Mouse (Mus musculus): ENCODE measurements around the gene Cdc16.
"Not testable (repeated sequence)": the region's sequence is repeated elsewhere in the genome, so short reads cannot be mapped to it uniquely, and the experiment has no call there.

The Cdc16 gene

GRCm38 (mm10) chr8:13756982-13757804, at the start of gene Cdc16:
Cdc16 (plus strand) TSS chr8:13757676.
- peak; percentile 85 to 96 for DNase-seq (ENCODE audit: low spot score in 2 of 2)

- no peak for DNase-seq (ENCODE audit: low spot score in 2 of 2)
These were observed 49.0 kb upstream of the Cdc16 start for GRCm38 (mm10) chr8:13708514-13708913.

DNA sequence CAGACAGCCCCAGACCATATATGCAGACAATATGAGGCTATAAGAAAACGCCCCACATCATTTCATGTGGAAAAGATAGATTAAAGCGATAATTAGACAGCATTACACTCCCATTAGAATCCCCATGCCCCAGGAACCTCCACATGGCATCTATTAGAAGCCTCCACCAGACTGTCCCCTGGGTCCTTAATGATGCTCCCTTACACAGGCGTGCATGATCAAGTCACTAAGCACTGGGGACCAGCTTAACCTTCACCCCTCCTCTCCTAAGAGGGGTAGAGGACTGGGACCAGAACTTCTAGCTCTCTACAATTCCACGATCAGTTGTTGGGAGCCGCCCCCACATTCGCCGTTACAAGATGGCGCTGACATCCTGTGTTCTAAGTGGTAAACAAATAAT, 38.5 kb upstream of the Cdc16 start:
- DNase-seq (ENCODE audit: low spot score in 2 of 2): no peak

DNA sequence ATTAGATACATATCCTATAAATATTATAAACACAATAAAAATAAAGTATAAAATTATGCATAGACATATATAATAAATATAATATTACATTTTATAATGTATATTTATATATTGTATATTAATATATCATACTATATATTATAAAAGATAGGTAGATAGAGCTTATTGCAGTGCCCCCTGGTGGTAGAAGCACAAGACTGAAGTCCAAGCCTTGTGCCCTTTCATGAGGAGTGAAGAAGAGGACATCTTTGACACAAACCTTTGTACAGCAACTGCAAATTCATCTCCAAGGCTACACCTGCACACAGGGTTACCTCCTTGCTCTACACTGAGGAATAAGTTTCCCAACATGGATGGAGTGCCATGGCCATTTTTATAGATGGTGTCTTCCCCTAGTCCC, 31.8 kb upstream of the Cdc16 start:
- peak in 1 of 2 experiments; percentile 25 for DNase-seq (ENCODE audit: low spot score in 2 of 2)

DNA sequence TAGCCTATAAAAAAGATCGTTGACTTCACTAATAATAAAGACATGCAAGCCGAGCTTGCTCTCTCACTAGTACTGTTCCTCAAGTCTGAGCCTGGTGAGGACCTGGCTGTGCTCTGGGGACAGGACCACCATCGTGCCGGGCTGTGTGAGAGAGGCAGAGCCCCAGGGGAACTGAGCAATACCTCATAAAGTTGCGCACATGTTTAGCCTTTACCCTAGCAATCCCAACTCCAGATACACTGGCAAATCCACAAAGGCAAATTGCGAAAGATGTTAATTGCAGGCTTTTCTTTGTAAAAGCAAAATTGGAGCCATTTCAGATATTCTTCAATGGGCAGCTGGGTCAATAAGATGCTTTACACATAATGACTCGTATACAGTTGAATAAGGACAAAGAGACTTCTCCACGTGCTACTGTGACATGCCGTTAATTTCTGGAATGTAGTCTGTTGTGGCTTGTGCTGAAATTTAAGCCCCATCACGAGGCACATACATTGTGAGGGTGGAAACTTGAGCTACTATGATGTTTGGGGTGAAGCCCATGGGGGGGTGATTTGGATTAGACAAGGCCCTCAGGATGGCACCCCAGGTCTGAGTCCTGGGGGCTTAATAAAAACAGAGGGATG, 29.9 kb upstream of the Cdc16 start:
- DNase-seq (ENCODE audit: low spot score in 2 of 2): no peak

DNA sequence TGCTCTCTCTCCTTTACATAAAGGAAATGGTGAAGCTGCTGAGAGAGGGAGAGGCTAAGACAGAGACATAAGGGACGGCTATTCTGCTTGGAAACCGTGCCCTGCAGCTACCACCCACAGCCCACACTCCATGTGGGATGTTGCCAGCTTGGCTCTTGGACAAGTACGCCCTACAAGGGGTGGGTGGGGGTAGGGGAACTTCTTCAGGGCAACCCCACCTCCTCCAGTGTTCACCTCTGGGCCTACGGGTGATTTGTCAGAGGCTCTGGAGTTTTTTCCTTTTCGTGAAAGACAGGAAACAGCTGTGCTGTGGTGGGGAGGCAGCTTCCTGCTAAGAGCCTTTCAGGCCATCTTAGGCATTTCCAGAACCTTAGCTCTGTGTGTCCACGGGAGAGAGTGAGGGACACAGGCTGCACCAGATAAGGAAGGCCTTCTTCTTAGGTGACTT, 17.1 kb upstream of the Cdc16 start:
- peak in 1 of 2 experiments; percentile 19 for DNase-seq (ENCODE audit: low spot score in 2 of 2)

DNA sequence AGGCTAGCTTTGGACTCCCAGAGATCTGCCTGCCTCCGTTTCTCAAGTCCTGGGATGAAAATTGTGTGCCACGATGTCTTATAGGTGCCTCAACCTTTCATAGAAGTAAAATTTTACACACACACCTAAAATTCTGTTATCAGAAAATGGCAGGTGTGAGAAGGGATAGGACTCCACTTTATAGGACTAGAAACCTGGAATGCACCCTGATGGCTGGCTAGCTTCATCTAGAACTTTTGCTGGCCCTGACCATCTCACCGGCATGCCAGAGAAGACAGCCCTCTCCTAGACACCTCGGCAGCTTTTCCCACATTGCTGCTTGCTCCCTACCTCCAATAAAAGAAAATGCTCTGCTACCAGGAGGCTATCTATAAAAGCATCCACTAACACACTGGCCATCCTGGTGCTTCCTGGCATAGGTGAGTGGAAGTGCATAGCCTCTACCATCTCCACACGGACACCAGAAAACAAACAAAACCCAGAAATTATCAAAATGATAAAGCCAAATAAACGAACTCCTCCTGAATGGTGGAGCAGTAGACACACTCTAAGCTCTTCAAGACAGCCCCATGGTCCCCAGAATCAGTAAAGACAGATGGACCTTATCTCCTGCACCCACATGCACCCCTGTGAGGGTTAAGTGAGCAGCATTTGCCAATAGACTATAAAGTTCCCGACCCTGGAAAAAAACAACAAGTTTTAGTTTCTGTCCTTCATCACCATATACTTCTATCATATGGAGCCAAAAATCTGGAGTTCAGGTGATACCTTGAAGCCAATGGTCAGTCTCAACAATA, 16.5 kb upstream of the Cdc16 start:
- no peak for DNase-seq (ENCODE audit: low spot score in 2 of 2)

DNA sequence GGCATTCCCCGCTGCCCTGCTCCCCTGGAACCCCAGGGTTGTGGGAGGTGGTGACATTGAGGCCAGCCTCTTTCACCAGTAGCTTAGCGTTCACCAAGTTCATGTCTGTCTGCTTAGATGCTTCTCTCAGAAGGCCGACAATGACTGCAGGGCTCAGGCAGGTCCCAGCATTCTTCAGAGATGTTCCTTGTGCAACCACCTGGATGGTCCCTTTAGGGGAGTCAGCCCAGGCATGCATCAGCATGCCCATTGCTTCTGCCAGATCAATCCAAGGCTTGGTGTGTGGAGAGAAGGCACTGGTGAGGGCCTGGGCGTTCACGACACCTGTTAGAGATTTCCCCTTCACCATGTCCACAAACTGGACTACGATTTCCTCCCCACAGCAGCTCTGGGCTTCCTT, 11.3 kb upstream of the Cdc16 start:
- not testable (repeated sequence) for DNase-seq (ENCODE audit: low spot score in 2 of 2)

DNA sequence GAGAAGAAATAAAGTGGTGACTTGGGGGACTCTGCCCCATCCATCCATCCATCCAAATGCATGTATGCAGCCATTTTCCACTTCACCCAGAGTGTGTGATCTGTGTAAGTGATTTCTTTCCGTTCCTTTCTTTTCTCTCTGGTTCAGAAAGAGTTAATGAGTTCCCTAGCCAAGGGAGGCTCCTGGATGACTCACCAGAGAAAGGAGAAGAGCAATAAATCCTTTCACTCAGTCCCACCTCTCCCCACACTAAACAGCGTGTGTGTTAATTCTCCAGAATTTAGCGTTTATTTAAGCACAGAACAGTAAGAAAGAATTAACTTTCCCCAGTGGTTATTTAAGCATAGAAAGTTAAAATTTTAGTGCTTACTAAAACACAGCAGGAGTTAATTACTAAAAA, 9.8 kb upstream of the Cdc16 start:
- no peak for DNase-seq (ENCODE audit: low spot score in 2 of 2)

DNA sequence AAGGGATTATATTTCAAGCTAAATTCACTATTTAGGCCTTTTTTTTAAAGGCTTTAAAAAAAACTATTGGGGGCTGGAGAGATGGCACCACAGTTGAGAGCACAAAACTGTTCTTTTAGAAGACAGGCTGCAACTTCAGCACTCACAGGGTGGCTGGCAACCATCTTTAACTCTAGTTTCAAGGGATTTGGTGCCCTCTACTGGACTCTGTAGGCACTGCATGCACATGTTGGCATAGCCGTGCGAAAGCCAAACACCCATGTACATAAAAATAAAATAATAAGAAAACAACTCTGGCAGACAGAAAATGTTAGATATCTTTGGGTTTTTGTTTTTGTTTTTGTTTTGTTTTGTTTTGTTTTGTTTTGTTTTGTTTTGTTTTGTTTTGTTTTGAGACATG, 3.8 kb upstream of the Cdc16 start:
- peak in 1 of 2 experiments; percentile 31 for DNase-seq (ENCODE audit: low spot score in 2 of 2)

GRCm38 (mm10) chr8:13756480-13756879, 996 bp upstream of the Cdc16 start:
- DNase-seq (ENCODE audit: low spot score in 2 of 2): no peak

DNA sequence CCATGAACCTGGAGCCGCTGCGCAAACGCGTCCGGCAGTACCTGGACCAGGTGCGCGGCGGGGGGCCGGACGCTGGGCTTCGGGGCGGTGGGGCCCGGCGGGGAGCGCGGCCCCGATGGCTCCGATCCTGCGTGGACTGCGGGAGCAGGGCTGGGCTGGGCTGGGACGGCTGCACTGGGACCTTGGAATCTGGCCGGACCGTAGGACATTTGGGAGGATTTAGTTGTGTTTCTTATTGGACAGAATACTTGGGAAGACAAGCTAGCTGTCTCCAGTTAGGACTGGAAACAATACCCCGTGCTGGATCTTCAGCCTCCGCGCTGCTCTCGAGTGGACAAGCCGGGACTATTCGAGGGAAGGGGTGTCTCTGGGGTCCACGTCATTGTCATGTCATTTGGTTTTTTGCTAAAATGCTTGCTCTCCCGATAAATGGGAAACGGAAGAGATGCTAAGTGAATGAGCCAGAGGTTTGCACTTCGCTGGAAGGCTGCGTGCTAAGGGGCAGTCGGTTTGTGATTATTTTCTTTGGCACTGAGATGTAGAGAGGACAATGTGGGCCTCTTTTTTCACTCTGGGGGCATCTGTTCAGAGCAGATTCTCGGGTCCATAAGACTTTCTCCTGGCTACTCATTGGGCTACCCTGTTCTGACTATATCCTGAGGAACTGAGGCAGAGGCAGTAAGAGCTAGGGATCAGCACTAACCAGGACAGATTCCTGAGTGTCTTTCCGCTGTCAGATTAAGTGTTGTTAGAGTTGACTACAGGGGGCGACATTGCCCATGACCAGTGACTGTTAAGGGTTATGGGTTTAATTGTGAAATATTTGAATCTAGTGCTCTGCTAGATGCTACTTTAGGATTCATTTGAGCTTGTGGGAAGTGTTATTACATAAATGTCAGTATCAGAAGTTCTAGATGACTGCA, 590 bp downstream of the Cdc16 start:
- DNase-seq (ENCODE audit: low spot score in 2 of 2): peak in 1 of 2 experiments; percentile 8

GRCm38 (mm10) chr8:13769206-13769605, 11.7 kb downstream of the Cdc16 start:
- DNase-seq (ENCODE audit: low spot score in 2 of 2): no peak

- DNase-seq (ENCODE audit: low spot score in 2 of 2): no peak
These were observed 23.1 kb downstream of the Cdc16 start for GRCm38 (mm10) chr8:13780536-13780935.

GRCm38 (mm10) chr8:13785250-13785763, 27.8 kb downstream of the Cdc16 start, which contains the start of gene Upf3a:
Upf3a (plus strand) TSS chr8:13785615.
- peak; percentile 73 to 83 for DNase-seq (ENCODE audit: low spot score in 2 of 2)

GRCm38 (mm10) chr8:13785764-13786299, 28.4 kb downstream of the Cdc16 start:
- DNase-seq (ENCODE audit: low spot score in 2 of 2): peak; percentile 92 to 96

DNA sequence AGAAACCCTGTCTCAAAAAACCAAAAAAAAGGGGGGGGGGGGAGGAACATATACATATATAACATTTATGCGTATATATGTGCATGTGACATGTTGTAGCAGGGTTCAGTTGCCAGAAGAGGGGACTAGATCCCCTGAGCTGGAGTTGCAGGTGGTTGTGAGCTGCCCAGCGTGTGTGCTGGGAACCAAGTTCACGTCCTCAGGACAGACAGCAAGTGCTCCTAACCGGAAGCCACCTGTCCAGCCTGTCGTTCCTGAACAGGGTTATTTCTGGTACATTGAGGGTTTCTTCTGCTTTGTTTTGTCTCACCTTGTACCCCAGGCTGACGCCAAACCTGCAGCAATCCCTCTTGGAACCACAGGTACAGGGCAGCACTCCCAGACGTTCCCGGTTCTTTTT, 32.1 kb downstream of the Cdc16 start:
- no peak for DNase-seq (ENCODE audit: low spot score in 2 of 2)

GRCm38 (mm10) chr8:13793097-13793745, 35.7 kb downstream of the Cdc16 start:
- no peak for DNase-seq (ENCODE audit: low spot score in 2 of 2)

- DNase-seq (ENCODE audit: low spot score in 2 of 2): no peak
These were observed 36.2 kb downstream of the Cdc16 start for GRCm38 (mm10) chr8:13793746-13794101.

- no peak for DNase-seq (ENCODE audit: low spot score in 2 of 2)
These were observed 40.2 kb downstream of the Cdc16 start for GRCm38 (mm10) chr8:13797676-13798075.
